Mouse (Mus musculus): ENCODE results near the gene Fam181a.

- no peak for TF ChIP-seq EP300 (IDR thresholded peaks at IDR 0.05)
- TF ChIP-seq CTCF (IDR thresholded peaks at IDR 0.05): no peak
Observed at GRCm38 (mm10) chr12:103358216-103358615, 47.4 kb downstream of the Fam181a start.
